Mouse (Mus musculus) liver, postnatal 0 days (tissue): ENCODE data around the gene Trim63.

Source experiments
- CTCF ChIP-seq: sonication (generic); IDR thresholded peaks from 2 replicates; pipeline ENCODE4 v1.5.1; 2016; ENCODE audit warnings: antibody characterized with exemption, low read depth
- EP300 ChIP-seq: IDR thresholded peaks from 2 replicates; pipeline ENCODE4 v1.6.1; 2016; ENCODE audit warnings: antibody characterized with exemption, low read depth, mild to moderate bottlenecking

GRCm38 (mm10) chr4:134352929-134353328 is 38.0 kb downstream of the Trim63 start:
- TF ChIP-seq CTCF (no peak), EP300 (no peak)
